Mouse (Mus musculus) left cerebral cortex, adult 2 months (tissue): ENCODE data around the gene Nppb. TPM values are rescaled to one million over a fixed set of nuclear protein-coding genes. Genes with fewer than 3 reads are reported as not detected.

Source experiments
- DNase-seq, 2 experiments: peaks; one replicate each; pipeline ENCODE4 v3.0.0; 2021 to 2022; ENCODE audit warnings: low spot score in 2 of 2, mixed read lengths in 1 of 2; ENCODE audit errors: extremely low spot score in 1 of 2
- H3K27ac ChIP-seq: fragments of 200-600 bp; 2 replicates; pipeline ENCODE4 v1.8.1; 2022
- H3K4me3 ChIP-seq: fragments of 200-600 bp; 2 replicates; pipeline ENCODE4 v1.8.1; 2022
- CTCF ChIP-seq: fragments of 200-600 bp; IDR thresholded peaks from 2 replicates; pipeline ENCODE4 v1.8.1; 2022; ENCODE audit warnings: antibody characterized with exemption, mild to moderate bottlenecking, moderate library complexity
- intact Hi-C: fragments of 180-260 bp; cut with DNase I; formaldehyde crosslinking; loops from one replicate; pipeline ENCODE4 v1.15.1; 2025
- long read RNA-seq, 2 experiments: library from polyadenylated mRNA; stranded (forward); transcript quantifications; one replicate each; pipeline ENCODE4 v2.0.0; 2021; ENCODE audit warnings: borderline mapping rate in 2 of 2
- total RNA-seq, 2 experiments: library from RNA; stranded (reverse); gene quantifications; 2 replicates each; pipeline ENCODE4 v1.2.3; 2021

Nppb gene
- not detected for total RNA-seq
- long read RNA-seq, experiment 1 = 0 reads
- long read RNA-seq, experiment 2 = 0 reads

GRCm38 (mm10) chr4:147985205-147986132 lies at the start of gene Nppb:
Gene Nppb, plus strand, starts transcription at chr4:147985788.
- no peak for TF ChIP-seq CTCF
- intact Hi-C loops = no loop called here
- no peak within 1 kb of the TSS for H3K27ac ChIP-seq
- DNase-seq = no peak
- no peak within 1 kb of the TSS for H3K4me3 ChIP-seq

- H3K27ac ChIP-seq = peak overlapping the region; percentile 80; the same call in 1 of the 2 replicates
Measured at GRCm38 (mm10) chr4:147935904-147936303, 49.7 kb upstream of the Nppb start.

GRCm38 (mm10) chr4:147936331-147936954 lies 49.1 kb upstream of the Nppb start, which contains the start of gene Plod1:
Gene Plod1, minus strand, starts transcription at chr4:147936767.
- Histone ChIP-seq H3K27ac (peak within 1 kb of the TSS; percentile 80), H3K4me3 (peak within 1 kb of the TSS; percentile 66)
- peak; percentile 75 to 77 for DNase-seq
- intact Hi-C loops = no loop called here
- TF ChIP-seq CTCF = no peak

More at GRCm38 (mm10) chr4:147935904-147936303, 49.7 kb upstream of the Nppb start:
- TF ChIP-seq CTCF = no peak
- peak overlapping the region; percentile 66 for H3K4me3 ChIP-seq
- DNase-seq = no peak
- intact Hi-C loops = no loop called here

- DNase-seq = no peak
- intact Hi-C loops = no loop called here
Measured at GRCm38 (mm10) chr4:147937021-147937420, 48.6 kb upstream of the Nppb start.

GRCm38 (mm10) chr4:147937486-147937885 lies 48.1 kb upstream of the Nppb start:
- intact Hi-C loops = no loop called here
- no peak for TF ChIP-seq CTCF
- no peak for DNase-seq
- H3K4me3 ChIP-seq = no peak overlapping the region
- no peak overlapping the region for H3K27ac ChIP-seq

More at GRCm38 (mm10) chr4:147937021-147937420, 48.6 kb upstream of the Nppb start:
- peak overlapping the region; percentile 66 for H3K4me3 ChIP-seq
- TF ChIP-seq CTCF = no peak
- H3K27ac ChIP-seq = no peak overlapping the region

- no peak for TF ChIP-seq CTCF
Measured at GRCm38 (mm10) chr4:147938148-147939096, 47.2 kb upstream of the Nppb start.

GRCm38 (mm10) chr4:147940111-147940510 lies 45.5 kb upstream of the Nppb start:
- intact Hi-C loops = loop anchor here (1.0 to 2.0 kb wide), 2 partner anchors 35 to 99 kb away; partner anchors contain the start of genes Mfn2 and Mthfr
- no peak for TF ChIP-seq CTCF
- peak overlapping the region; percentile 20 for H3K4me3 ChIP-seq
- no peak for DNase-seq
- H3K27ac ChIP-seq = peak overlapping the region; percentile 77

More at GRCm38 (mm10) chr4:147938148-147939096, 47.2 kb upstream of the Nppb start:
- no peak for DNase-seq
- Histone ChIP-seq H3K27ac (peak overlapping the region; percentile 33), H3K4me3 (no peak overlapping the region)
- intact Hi-C loops = loop anchor here (1.0 kb wide), 1 partner anchor 17 kb away; no protein-coding TSS in a partner anchor

- intact Hi-C loops = loop anchor here (1.0 to 2.0 kb wide), 2 partner anchors 36 to 99 kb away; partner anchors contain the start of genes Mfn2 and Mthfr
- H3K27ac ChIP-seq = peak within 1 kb of the TSS; percentile 77
- DNase-seq = peak; percentile 81 to 86
- TF ChIP-seq CTCF = no peak
- H3K4me3 ChIP-seq = peak within 1 kb of the TSS; percentile 90
Measured at GRCm38 (mm10) chr4:147940576-147941044, 45.0 kb upstream of the Nppb start, which contains the start of gene 2510039O18Rik. Gene 2510039O18Rik, plus strand, starts transcription at chr4:147940895.

GRCm38 (mm10) chr4:147941045-147942020 lies 44.3 kb upstream of the Nppb start:
- intact Hi-C loops = loop anchor here (2.0 kb wide), 1 partner anchor 37 kb away; the partner anchor contains the start of gene Mfn2
- no peak for TF ChIP-seq CTCF
- Histone ChIP-seq H3K27ac (peak overlapping the region; percentile 40; the same call in 1 of the 2 replicates), H3K4me3 (peak overlapping the region; percentile 90)
- peak in 1 of 2 experiments; percentile 46 for DNase-seq

GRCm38 (mm10) chr4:147943005-147943404 lies 42.6 kb upstream of the Nppb start:
- Histone ChIP-seq H3K4me3 (peak overlapping the region; percentile 1; the same call in 1 of the 2 replicates), H3K27ac (no peak overlapping the region)
- DNase-seq = no peak
- TF ChIP-seq CTCF = no peak
- intact Hi-C loops = no loop called here
